Mouse (Mus musculus): ENCODE measurements around the gene Fgfr1op. TPM values are rescaled to one million over a fixed set of nuclear protein-coding genes. Genes with fewer than 3 reads are reported as not detected.

The Fgfr1op gene
- polyA plus RNA-seq, 1 experiment = 4.9 TPM

GRCm38 (mm10) chr17:8244124-8244523 is 78.8 kb downstream of the Fgfr1op start:
- Histone ChIP-seq H3K4me3 (ENCODE audit: insufficient read depth, poor library complexity, severe bottlenecking) (no peak overlapping the region), H3K79me3 (ENCODE audit: low read depth) (no peaks in the 10 kb centered on the region), H3ac (ENCODE audit: control insufficient read depth, insufficient read length, low read depth) (no peak overlapping the region), H3K36me3 (ENCODE audit: control insufficient read depth, insufficient read depth) (no peaks in the 10 kb centered on the region), H3K79me2 (ENCODE audit: control insufficient read depth, insufficient read depth) (no peaks in the 10 kb centered on the region), H3K27me3 (ENCODE audit: control insufficient read depth, insufficient read depth, insufficient read length) (peaks cover 75% of the 10 kb centered on the region)
- TF ChIP-seq MAX (IDR thresholded peaks at IDR 0.05) (no peak), CEBPB (IDR thresholded peaks at IDR 0.05; ENCODE audit: low read depth) (no peak), MYOD1 (IDR thresholded peaks at IDR 0.05; ENCODE audit: control insufficient read depth, insufficient read length, low read depth) (no peak), CTCF (IDR thresholded peaks at IDR 0.05; ENCODE audit: control insufficient read depth, insufficient read depth, insufficient read length) (no peak), USF1 (IDR thresholded peaks at IDR 0.05; ENCODE audit: low read depth) (no peak), FOSL1 (IDR thresholded peaks at IDR 0.05; ENCODE audit: insufficient read depth, low read length, poor library complexity, severe bottlenecking) (no peak), MYOG (IDR thresholded peaks at IDR 0.05; ENCODE audit: control insufficient read depth, extremely low read depth, insufficient read length) (no peak)

- H3K36me3 ChIP-seq (ENCODE audit: control insufficient read depth, insufficient read depth) = no peaks in the 10 kb centered on the region
- H3ac ChIP-seq (ENCODE audit: control insufficient read depth, insufficient read length, low read depth) = no peak overlapping the region
- no peaks in the 10 kb centered on the region for H3K79me2 ChIP-seq (ENCODE audit: control insufficient read depth, insufficient read depth)
- no peaks in the 10 kb centered on the region for H3K79me3 ChIP-seq (ENCODE audit: low read depth)
- no peak for TF ChIP-seq USF1 (IDR thresholded peaks at IDR 0.05; ENCODE audit: low read depth)
- no peak for TF ChIP-seq FOSL1 (IDR thresholded peaks at IDR 0.05; ENCODE audit: insufficient read depth, low read length, poor library complexity, severe bottlenecking)
- no peak for TF ChIP-seq CTCF (IDR thresholded peaks at IDR 0.05; ENCODE audit: control insufficient read depth, insufficient read depth, insufficient read length)
- TF ChIP-seq MYOD1 (IDR thresholded peaks at IDR 0.05; ENCODE audit: control insufficient read depth, insufficient read length, low read depth) = no peak
- TF ChIP-seq CEBPB (IDR thresholded peaks at IDR 0.05; ENCODE audit: low read depth) = no peak
- TF ChIP-seq MYOG (IDR thresholded peaks at IDR 0.05; ENCODE audit: control insufficient read depth, extremely low read depth, insufficient read length) = no peak
- TF ChIP-seq MAX (IDR thresholded peaks at IDR 0.05) = no peak
- H3K27me3 ChIP-seq (ENCODE audit: control insufficient read depth, insufficient read depth, insufficient read length) = peaks cover 79% of the 10 kb centered on the region
- H3K4me3 ChIP-seq (ENCODE audit: insufficient read depth, poor library complexity, severe bottlenecking) = no peak overlapping the region
Observed at GRCm38 (mm10) chr17:8246102-8246754, 80.9 kb downstream of the Fgfr1op start.

Other genes starting within 250 kb of the Fgfr1op start
- 0.51 TPM for gene Tagap, start 239.5 kb upstream of the Fgfr1op start, polyA plus RNA-seq (2012; fragmentation: generic; extraction: Trizol)
- 29.2 TPM for gene Rsph3a, start 219.9 kb upstream of the Fgfr1op start, polyA plus RNA-seq (2012; fragmentation: generic; extraction: Trizol)
- gene Gm49673, start 17.7 kb upstream of the Fgfr1op start, polyA plus RNA-seq (2012; fragmentation: generic; extraction: Trizol) = 0.04 TPM
- gene Rnaset2a, start 17.4 kb upstream of the Fgfr1op start, polyA plus RNA-seq (2012; fragmentation: generic; extraction: Trizol) = 84.9 TPM
- not detected for gene Ccr6, start 70.5 kb downstream of the Fgfr1op start, polyA plus RNA-seq (2012; fragmentation: generic; extraction: Trizol)
- 27.9 TPM for gene Mpc1, start 117.4 kb downstream of the Fgfr1op start, polyA plus RNA-seq (2012; fragmentation: generic; extraction: Trizol)
- gene Sft2d1, start 145.6 kb downstream of the Fgfr1op start, polyA plus RNA-seq (2012; fragmentation: generic; extraction: Trizol) = 51.6 TPM
- 0.16 TPM for gene Prr18, start 172.0 kb downstream of the Fgfr1op start, polyA plus RNA-seq (2012; fragmentation: generic; extraction: Trizol)
- 0.05 TPM for gene T2, start 190.5 kb downstream of the Fgfr1op start, polyA plus RNA-seq (2012; fragmentation: generic; extraction: Trizol)